Mouse (Mus musculus) stomach, postnatal 0 days (tissue): ENCODE results near the gene Tapt1. TPM values are rescaled to one million over a fixed set of nuclear protein-coding genes. Genes with fewer than 3 reads are reported as not detected.

ENCODE experiments used
- ATAC-seq: fragments of 200-750 bp; cut with Nextera tagmentation; 2 replicates; pipeline ENCODE4 v1.8.0; 2017; ENCODE audit not compliant: low FRiP score, low TSS enrichment
- DNase-seq: peaks from one replicate; pipeline ENCODE4 v3.0.0-alpha.2; 2016; ENCODE audit warnings: low spot score
- H3K27ac ChIP-seq: fragments of 300-500 bp; sonication (generic); replicated peaks from 2 replicates; pipeline ENCODE4 v1.5.1; 2014; ENCODE audit warnings: mild to moderate bottlenecking, control low read depth
- H3K27me3 ChIP-seq: fragments of 300-500 bp; sonication (generic); 2 replicates; pipeline ENCODE4 v1.6.1; 2014; ENCODE audit warnings: low read length; ENCODE audit not compliant: control insufficient read depth, insufficient read depth
- H3K36me3 ChIP-seq: fragments of 300-500 bp; sonication (generic); 2 replicates; pipeline ENCODE4 v1.6.1; 2014; ENCODE audit warnings: low read length, mixed read lengths; ENCODE audit not compliant: control insufficient read depth, insufficient read depth
- H3K4me1 ChIP-seq: fragments of 300-500 bp; sonication (generic); replicated peaks from 2 replicates; pipeline ENCODE4 v1.6.1; 2014; ENCODE audit warnings: antibody characterized with exemption; ENCODE audit not compliant: control insufficient read depth, insufficient read depth
- H3K4me2 ChIP-seq: fragments of 300-500 bp; sonication (generic); replicated peaks from 2 replicates; pipeline ENCODE4 v1.6.1; 2014; ENCODE audit warnings: low read depth, mild to moderate bottlenecking, control low read depth, moderate library complexity
- H3K4me3 ChIP-seq: fragments of 300-500 bp; sonication (generic); 2 replicates; pipeline ENCODE4 v1.5.1; 2014; ENCODE audit warnings: low read depth, low read length, control low read depth
- H3K9ac ChIP-seq: fragments of 300-500 bp; sonication (generic); 2 replicates; pipeline ENCODE4 v1.6.1; 2014; ENCODE audit warnings: mild to moderate bottlenecking, low read length, control low read depth, mixed read lengths
- H3K9me3 ChIP-seq: fragments of 300-500 bp; sonication (generic); 2 replicates; pipeline ENCODE4 v1.6.1; 2016; ENCODE audit warnings: low read length; ENCODE audit not compliant: control insufficient read depth
- CTCF ChIP-seq: IDR thresholded peaks from 2 replicates; pipeline ENCODE4 v1.5.1; 2016; ENCODE audit warnings: antibody characterized with exemption, low read depth, mild to moderate bottlenecking, moderate library complexity
- EP300 ChIP-seq: optimal IDR thresholded peaks from 2 replicates; pipeline ENCODE3; 2016; ENCODE audit warnings: antibody characterized with exemption
- WGBS: fragments of 180-500 bp; shearing (Covaris S2); extraction: QIAGEN DNeasy Blood & Tissue Kit; methylation state at CpG from one replicate; pipeline ENCODE4 v1.1.7; 2014; 5-methylcytosine and 5-hydroxymethylcytosine counted together
- polyA plus RNA-seq: library from polyadenylated mRNA; unstranded; fragments of >200 nt; fragmentation: Nextera tagmentation; extraction: Ambion mirVana; gene quantifications from 2 replicates; pipeline ENCODE4 v1.2.1, GENCODE M21; 2015

Tapt1 gene
- polyA plus RNA-seq, 1 experiment from 2014 or later, result 17.2 TPM

- no peaks in the 10 kb centered on the region for H3K9me3 ChIP-seq
- no peak overlapping the region for H3K9ac ChIP-seq
- H3K27me3 ChIP-seq, result no peaks in the 10 kb centered on the region
- H3K4me3 ChIP-seq, result no peak overlapping the region
- H3K4me1 ChIP-seq, result no peaks in the 10 kb centered on the region
- DNase-seq (no peak), ATAC-seq (no peak)
- H3K4me2 ChIP-seq, result no peak overlapping the region
- 83% methylated on average over 5 of the region's 5 CpGs for WGBS
- no peak for TF ChIP-seq CTCF
- no peak overlapping the region for H3K27ac ChIP-seq
- H3K36me3 ChIP-seq, result peaks cover 7% of the 10 kb centered on the region; the same call in 1 of the 2 replicates
Measured at GRCm38 (mm10) chr5:44213391-44213790, 13.0 kb downstream of the Tapt1 start.

GRCm38 (mm10) chr5:44211818-44212465 is 14.5 kb downstream of the Tapt1 start:
- TF ChIP-seq CTCF, result no peak
- TF ChIP-seq EP300, result no peak
- Histone ChIP-seq H3K9me3 (no peaks in the 10 kb centered on the region), H3K4me1 (no peaks in the 10 kb centered on the region), H3K27ac (no peak overlapping the region), H3K9ac (no peak overlapping the region), H3K4me2 (no peak overlapping the region), H3K36me3 (peaks cover 5% of the 10 kb centered on the region; the same call in 1 of the 2 replicates), H3K4me3 (no peak overlapping the region), H3K27me3 (no peaks in the 10 kb centered on the region)
- 79% methylated on average over 6 of the region's 6 CpGs for WGBS
- no peak for DNase-seq
- ATAC-seq, result no peak

GRCm38 (mm10) chr5:44207286-44207685 is 19.1 kb downstream of the Tapt1 start:
- no peaks in the 10 kb centered on the region for H3K36me3 ChIP-seq
- no peak overlapping the region for H3K4me3 ChIP-seq
- no peaks in the 10 kb centered on the region for H3K9me3 ChIP-seq
- 90% methylated on average over 4 of the region's 4 CpGs for WGBS
- no peak for TF ChIP-seq CTCF
- no peak for TF ChIP-seq EP300
- no peaks in the 10 kb centered on the region for H3K4me1 ChIP-seq
- H3K9ac ChIP-seq, result no peak overlapping the region
- DNase-seq, result no peak
- no peak for ATAC-seq
- no peaks in the 10 kb centered on the region for H3K27me3 ChIP-seq
- H3K4me2 ChIP-seq, result no peak overlapping the region
- no peak overlapping the region for H3K27ac ChIP-seq

GRCm38 (mm10) chr5:44206651-44207050 is 19.8 kb downstream of the Tapt1 start:
- Histone ChIP-seq H3K27me3 (no peaks in the 10 kb centered on the region), H3K4me2 (no peak overlapping the region), H3K4me3 (no peak overlapping the region), H3K4me1 (no peaks in the 10 kb centered on the region), H3K9me3 (no peaks in the 10 kb centered on the region), H3K36me3 (no peaks in the 10 kb centered on the region), H3K9ac (no peak overlapping the region), H3K27ac (no peak overlapping the region)
- TF ChIP-seq CTCF, result no peak
- no peak for TF ChIP-seq EP300
- ATAC-seq, result no peak
- DNase-seq, result no peak
- 67% methylated on average over 5 of the region's 5 CpGs for WGBS

- no peak overlapping the region for H3K27ac ChIP-seq
- DNase-seq (no peak), ATAC-seq (no peak)
- H3K4me1 ChIP-seq, result no peaks in the 10 kb centered on the region
- no peak overlapping the region for H3K4me2 ChIP-seq
- no peak overlapping the region for H3K9ac ChIP-seq
- H3K27me3 ChIP-seq, result no peaks in the 10 kb centered on the region
- H3K9me3 ChIP-seq, result no peaks in the 10 kb centered on the region
- 56% methylated on average over 1 of the region's 1 CpGs for WGBS
- no peak overlapping the region for H3K4me3 ChIP-seq
- no peak for TF ChIP-seq EP300
- no peak for TF ChIP-seq CTCF
- no peaks in the 10 kb centered on the region for H3K36me3 ChIP-seq
Measured at GRCm38 (mm10) chr5:44203410-44203809, 23.0 kb downstream of the Tapt1 start.

- ATAC-seq, result no peak
- no peak overlapping the region for H3K9ac ChIP-seq
- no peaks in the 10 kb centered on the region for H3K27me3 ChIP-seq
- no peak overlapping the region for H3K4me2 ChIP-seq
- H3K9me3 ChIP-seq, result no peaks in the 10 kb centered on the region
- no peak overlapping the region for H3K4me3 ChIP-seq
- peak; percentile 46 for TF ChIP-seq CTCF
- no peak for TF ChIP-seq EP300
- no peak for DNase-seq
- H3K36me3 ChIP-seq, result no peaks in the 10 kb centered on the region
- no peaks in the 10 kb centered on the region for H3K4me1 ChIP-seq
- H3K27ac ChIP-seq, result no peak overlapping the region
Measured at GRCm38 (mm10) chr5:44201665-44202064, 24.8 kb downstream of the Tapt1 start.
